Mouse (Mus musculus): ENCODE results near the gene Shb. TPM values are rescaled to one million over a fixed set of nuclear protein-coding genes. Genes with fewer than 3 reads are reported as not detected.
A peak's percentile ranks its signal among the peaks of the same experiment; 100 is the strongest.

The Shb gene
- total and polyA plus RNA-seq, 3 experiments, result 7.7 to 15.5 (median 8.6) TPM

- Histone ChIP-seq H3K4me2 (ENCODE audit: insufficient read depth, low read depth, poor library complexity, severe bottlenecking) (peak overlapping the region; percentile 94), H3K9me3 (replicated peaks; ENCODE audit: low read length) (no peaks in the 10 kb centered on the region), H3K27me3 (replicated peaks) (no peaks in the 10 kb centered on the region), H3K4me3 (replicated peaks in 1 of 3; ENCODE audit: low read depth in 2 of 3, low read length in 2 of 3, poor library complexity in 1 of 3) (peak overlapping the region; percentile 58 to 95 (median 93)), H3K36me3 (replicated peaks in 1 of 2; ENCODE audit: control insufficient read depth in 1 of 2, insufficient read depth in 1 of 2, low read length in 1 of 2) (peaks cover under 1 to 11% of the 10 kb centered on the region in 2 experiments), H3K9ac (ENCODE audit: insufficient read depth, low read depth) (peak overlapping the region; percentile 99), H3K4me1 (ENCODE audit: control insufficient read depth in 1 of 2, insufficient read depth in 2 of 2) (peaks cover 4 to 34% of the 10 kb centered on the region in 2 experiments; a peak in 3 of 4 replicates), H3K79me2 (replicated peaks; ENCODE audit: control insufficient read depth, extremely low read depth, insufficient read depth, poor library complexity, severe bottlenecking) (peaks cover 27% of the 10 kb centered on the region), H3K27ac (ENCODE audit: insufficient read depth, low read depth) (peak overlapping the region; percentile 84)
- in situ Hi-C loops (cut with MboI; ENCODE audit: low pct_ligation_motif_present, low pct_unique_long_range_greater_than_20kb, low sequenced_read_pairs), result loop anchor here (10.0 kb wide), 1 partner anchor 304 kb away; the partner anchor contains the start of gene Tomm5
- DNase-seq (ENCODE audit: extremely low read depth), result peak; percentile 93
- dilution Hi-C loops (cut with MboI; ENCODE audit: extremely low pct_ligation_motif_present, extremely low pct_unique_long_range_greater_than_20kb, low sequenced_read_pairs), result no loop called here
- TF ChIP-seq EP300 (IDR thresholded peaks at IDR 0.05; ENCODE audit: low read length), result peak; percentile 25; the same call in 1 of the 2 replicates
- TF ChIP-seq ELF1 (IDR thresholded peaks at IDR 0.05; ENCODE audit: low read depth, low read length), result peak; percentile 61; the same call in 1 of the 2 replicates
- TF ChIP-seq MXI1 (IDR thresholded peaks at IDR 0.05; ENCODE audit: low read depth, low read length), result peak; percentile 40; the same call in 1 of the 2 replicates
- TF ChIP-seq GABPA (IDR thresholded peaks at IDR 0.05; ENCODE audit: insufficient replicate concordance, low read depth, low read length), result no peak
- no peak for TF ChIP-seq NRF1 (IDR thresholded peaks at IDR 0.05; ENCODE audit: low read depth, low read length)
- TF ChIP-seq TBP (conservative IDR thresholded peaks at IDR 0.05; ENCODE audit: low read depth, low read length), result 0 out of 2 replicates have a peak, but pooled peaks have one; percentile 41
- TF ChIP-seq MAX (IDR thresholded peaks at IDR 0.05; ENCODE audit: low read length), result no peak
- no peak for TF ChIP-seq CHD1 (IDR thresholded peaks at IDR 0.05; ENCODE audit: low read depth, low read length)
- TF ChIP-seq JUND (conservative IDR thresholded peaks at IDR 0.05; ENCODE audit: low read depth, low read length), result no peak
- no peak for TF ChIP-seq ETS1 (conservative IDR thresholded peaks at IDR 0.05; ENCODE audit: low read depth, low read length)
- peak; percentile 14; the same call in 1 of the 2 replicates for TF ChIP-seq POLR2A (IDR thresholded peaks at IDR 0.05; ENCODE audit: low read depth, low read length)
- TF ChIP-seq MAFK (IDR thresholded peaks at IDR 0.05; ENCODE audit: insufficient replicate concordance, low read length), result no peak
- peak; percentile 87 for TF ChIP-seq SIN3A (IDR thresholded peaks at IDR 0.05; ENCODE audit: low read length)
These were observed 123.0 kb downstream of the Shb start for GRCm38 (mm10) chr4:45409270-45409669.

- H3K36me3 ChIP-seq (replicated peaks in 1 of 2; ENCODE audit: control insufficient read depth in 1 of 2, insufficient read depth in 1 of 2, low read length in 1 of 2), result peaks cover 7 to 18% of the 10 kb centered on the region in 2 experiments
- peak within 1 kb of the TSS; percentile 58 to 95 (median 93) for H3K4me3 ChIP-seq (replicated peaks in 1 of 3; ENCODE audit: low read depth in 2 of 3, low read length in 2 of 3, poor library complexity in 1 of 3)
- no peaks in the 10 kb centered on the region for H3K9me3 ChIP-seq (replicated peaks; ENCODE audit: low read length)
- peak within 1 kb of the TSS; percentile 94 for H3K4me2 ChIP-seq (ENCODE audit: insufficient read depth, low read depth, poor library complexity, severe bottlenecking)
- DNase-seq (ENCODE audit: extremely low read depth), result peak; percentile 96
- peaks cover 27% of the 10 kb centered on the region for H3K79me2 ChIP-seq (replicated peaks; ENCODE audit: control insufficient read depth, extremely low read depth, insufficient read depth, poor library complexity, severe bottlenecking)
- H3K27me3 ChIP-seq (replicated peaks), result no peaks in the 10 kb centered on the region
- dilution Hi-C loops (cut with MboI; ENCODE audit: extremely low pct_ligation_motif_present, extremely low pct_unique_long_range_greater_than_20kb, low sequenced_read_pairs), result no loop called here
- H3K4me1 ChIP-seq (ENCODE audit: control insufficient read depth in 1 of 2, insufficient read depth in 2 of 2), result peaks cover 9 to 41% of the 10 kb centered on the region in 2 experiments
- H3K9ac ChIP-seq (ENCODE audit: insufficient read depth, low read depth), result peak within 1 kb of the TSS; percentile 99
- in situ Hi-C loops (cut with MboI; ENCODE audit: low pct_ligation_motif_present, low pct_unique_long_range_greater_than_20kb, low sequenced_read_pairs), result loop anchor here (10.0 kb wide), 1 partner anchor 304 kb away; the partner anchor contains the start of gene Tomm5
- H3K27ac ChIP-seq (ENCODE audit: insufficient read depth, low read depth), result peak within 1 kb of the TSS; percentile 84
- TF ChIP-seq MYC (IDR thresholded peaks at IDR 0.05; ENCODE audit: low read depth, low read length), result 0 out of 2 replicates have a peak, but pooled peaks have one; percentile 27
- peak; percentile 73 for TF ChIP-seq TCF12 (IDR thresholded peaks at IDR 0.05; ENCODE audit: low read depth, low read length)
- TF ChIP-seq ETS1 (conservative IDR thresholded peaks at IDR 0.05; ENCODE audit: low read depth, low read length), result peak; percentile 55
- peak; percentile 84 for TF ChIP-seq MAX (IDR thresholded peaks at IDR 0.05; ENCODE audit: low read length)
- no peak for TF ChIP-seq TBP (conservative IDR thresholded peaks at IDR 0.05; ENCODE audit: low read depth, low read length)
- TF ChIP-seq CTCF (conservative IDR thresholded peaks at IDR 0.05 in 1 of 2, IDR thresholded peaks at IDR 0.05 in 1 of 2; ENCODE audit: low read depth in 2 of 2, low read length in 2 of 2), result no peak
- TF ChIP-seq BHLHE40 (IDR thresholded peaks at IDR 0.05; ENCODE audit: low read depth, low read length), result peak; percentile 62
- peak; percentile 46; the same call in 1 of the 2 replicates for TF ChIP-seq IRF4 (IDR thresholded peaks at IDR 0.05; ENCODE audit: low read depth, low read length)
- TF ChIP-seq NELFE (IDR thresholded peaks at IDR 0.05; ENCODE audit: low read depth, low read length), result peak; percentile 85
- TF ChIP-seq UBTF (IDR thresholded peaks at IDR 0.05; ENCODE audit: low read depth, low read length), result no peak
- no peak for TF ChIP-seq MAFK (IDR thresholded peaks at IDR 0.05; ENCODE audit: insufficient replicate concordance, low read length)
- peak; percentile 72 for TF ChIP-seq ZMIZ1 (IDR thresholded peaks at IDR 0.05; ENCODE audit: low read depth, low read length)
- no peak for TF ChIP-seq EP300 (IDR thresholded peaks at IDR 0.05; ENCODE audit: low read length)
- no peak for TF ChIP-seq JUN (IDR thresholded peaks at IDR 0.05; ENCODE audit: insufficient read depth, low read depth, low read length)
- TF ChIP-seq CHD2 (IDR thresholded peaks at IDR 0.05; ENCODE audit: low read length), result peak; percentile 70; the same call in 1 of the 2 replicates
- peak; percentile 82 for TF ChIP-seq MAZ (IDR thresholded peaks at IDR 0.05; ENCODE audit: low read depth, low read length)
- no peak; the same call in 1 of the 2 replicates for TF ChIP-seq SIN3A (IDR thresholded peaks at IDR 0.05; ENCODE audit: low read length)
- TF ChIP-seq HCFC1 (IDR thresholded peaks at IDR 0.05; ENCODE audit: low read depth, low read length), result peak; percentile 82
- TF ChIP-seq PAX5 (IDR thresholded peaks at IDR 0.05; ENCODE audit: low read length), result no peak
- TF ChIP-seq GABPA (IDR thresholded peaks at IDR 0.05; ENCODE audit: insufficient replicate concordance, low read depth, low read length), result no peak
- no peak for TF ChIP-seq POLR2AphosphoS2 (IDR thresholded peaks at IDR 0.05; ENCODE audit: low read depth, low read length)
- TF ChIP-seq ZC3H11A (IDR thresholded peaks at IDR 0.05; ENCODE audit: low read depth, low read length), result no peak
- TF ChIP-seq ZNF384 (IDR thresholded peaks at IDR 0.05; ENCODE audit: low read depth, low read length), result no peak
- TF ChIP-seq USF2 (conservative IDR thresholded peaks at IDR 0.05; ENCODE audit: low read depth, low read length), result peak; percentile 75
These were observed 123.7 kb downstream of the Shb start, which contains the start of gene Slc25a51 for GRCm38 (mm10) chr4:45408427-45409132. Slc25a51 (minus strand) TSS chr4:45408766.

Data from CH12.LX (cell line).